Mouse (Mus musculus) mouse embryonic stem cell (cell line): ENCODE results near the gene Plac9a.
"Not testable (repeated sequence)": the region's sequence is repeated elsewhere in the genome, so short reads cannot be mapped to it uniquely, and the experiment has no call there.

Experiments used
- in situ Hi-C, 2 experiments: fragments of 300-500 bp; cut with MboI; formaldehyde crosslinking; loops; 1 replicate in 1 of 2; 3 replicates in 1 of 2; pipeline ENCODE4 v1.14.3; 2019 to 2020; ENCODE audit warnings: low sequenced_read_pairs in 2 of 2, low pct_unique_long_range_greater_than_20kb in 1 of 2, mixed read lengths in 1 of 2; ENCODE audit not compliant: unreplicated experiment in 1 of 2

The Plac9a gene

GRCm38 (mm10) chr14:25867834-25868233, 35.1 kb downstream of the Plac9a start:
- in situ Hi-C loops = no loop called here

- in situ Hi-C loops = no loop called here
Measured at GRCm38 (mm10) chr14:25866832-25867231, 36.1 kb downstream of the Plac9a start.

- in situ Hi-C loops = no loop called here
Measured at GRCm38 (mm10) chr14:25866384-25866783, 36.5 kb downstream of the Plac9a start.

- in situ Hi-C loops = no loop called here
Measured at GRCm38 (mm10) chr14:25865251-25865650, 37.6 kb downstream of the Plac9a start.

- in situ Hi-C loops = no loop called here
Measured at GRCm38 (mm10) chr14:25863721-25864120, 39.2 kb downstream of the Plac9a start.

- in situ Hi-C loops = no loop called here
Measured at GRCm38 (mm10) chr14:25861771-25862530, 40.9 kb downstream of the Plac9a start.

GRCm38 (mm10) chr14:25857940-25858339, 45.0 kb downstream of the Plac9a start:
- in situ Hi-C loops = no loop called here

GRCm38 (mm10) chr14:25857168-25857621, 45.7 kb downstream of the Plac9a start:
- in situ Hi-C loops = no loop called here

GRCm38 (mm10) chr14:25855241-25855885, 47.5 kb downstream of the Plac9a start:
- in situ Hi-C loops = no loop called here

- in situ Hi-C loops = no loop called here
Measured at GRCm38 (mm10) chr14:25853717-25854452, 49.0 kb downstream of the Plac9a start.

- in situ Hi-C loops = no loop called here
Measured at GRCm38 (mm10) chr14:25853295-25853694, 49.6 kb downstream of the Plac9a start.

GRCm38 (mm10) chr14:25852121-25852561, 50.8 kb downstream of the Plac9a start:
- in situ Hi-C loops = no loop called here

- in situ Hi-C loops = no loop called here
Measured at GRCm38 (mm10) chr14:25851189-25851588, 51.7 kb downstream of the Plac9a start.

GRCm38 (mm10) chr14:25850433-25850832, 52.5 kb downstream of the Plac9a start:
- in situ Hi-C loops = no loop called here

- in situ Hi-C loops = not testable (repeated sequence)
Measured at GRCm38 (mm10) chr14:25848708-25849107, 54.2 kb downstream of the Plac9a start.

- in situ Hi-C loops = no loop called here
Measured at GRCm38 (mm10) chr14:25848237-25848636, 54.7 kb downstream of the Plac9a start.

- in situ Hi-C loops = no loop called here
Measured at GRCm38 (mm10) chr14:25847660-25848059, 55.2 kb downstream of the Plac9a start.

GRCm38 (mm10) chr14:25846516-25846915, 56.4 kb downstream of the Plac9a start:
- in situ Hi-C loops = no loop called here

- in situ Hi-C loops = no loop called here
Measured at GRCm38 (mm10) chr14:25845832-25846383, 57.0 kb downstream of the Plac9a start.
